Mouse (Mus musculus) heart, adult 11 months (tissue): Measurements from ENCODE around the gene Gm45021.

ENCODE experiments used
- DNase-seq: peaks from one replicate; pipeline ENCODE4 v3.0.0; 2022

Gene Gm45021

GRCm38 (mm10) chr6:48620031-48620430, 30.6 kb downstream of the Gm45021 start:
- DNase-seq: no peak

GRCm38 (mm10) chr6:48622186-48622843, 32.9 kb downstream of the Gm45021 start:
- DNase-seq: peak; percentile 68

DNA sequence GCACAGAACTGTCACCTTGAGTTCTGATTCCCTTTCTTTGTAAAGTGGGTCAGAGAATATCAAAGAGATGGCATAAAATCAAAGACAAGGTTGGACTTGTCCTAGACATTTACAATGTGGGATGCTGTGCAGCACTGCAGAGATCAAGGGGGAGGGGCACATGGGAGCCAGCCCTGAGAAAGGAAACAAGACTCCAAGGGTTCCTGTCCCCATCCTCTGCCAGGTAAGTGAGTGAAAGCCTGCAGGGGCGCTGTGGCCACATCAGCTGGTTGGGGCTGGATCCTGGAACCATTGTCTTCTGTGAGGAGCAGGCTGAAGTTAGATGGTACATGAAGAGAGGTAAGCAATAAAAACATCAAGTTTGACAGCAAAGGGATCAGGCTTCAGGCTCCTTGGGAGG, 34.0 kb downstream of the Gm45021 start:
- DNase-seq: no peak

GRCm38 (mm10) chr6:48626464-48626863, 37.1 kb downstream of the Gm45021 start, which contains the start of gene AI854703:
TSS of gene AI854703 (plus strand) at chr6:48626764.
- no peak for DNase-seq

DNA sequence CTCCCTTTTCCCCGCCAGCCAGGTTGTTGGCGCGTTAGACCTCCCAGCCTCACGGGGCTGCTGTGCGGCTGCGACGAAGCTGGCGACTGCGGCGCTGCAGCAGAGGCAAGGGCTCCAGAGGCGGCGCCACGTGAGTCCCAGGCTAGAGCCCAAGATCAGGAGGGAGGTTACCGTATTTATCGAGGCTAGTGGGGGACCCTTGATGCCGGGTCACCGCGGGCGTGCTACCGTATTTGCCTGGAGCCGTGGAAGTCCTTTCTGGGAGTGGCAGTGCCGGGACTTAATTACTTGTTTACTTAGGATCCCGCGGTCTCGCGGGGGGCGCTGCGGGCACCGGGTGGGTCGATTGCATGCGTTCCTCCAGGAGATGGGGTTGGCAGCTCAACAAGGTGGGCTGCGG, 37.6 kb downstream of the Gm45021 start:
- DNase-seq: peak; percentile 97

- peak; percentile 89 for DNase-seq
Measured at GRCm38 (mm10) chr6:48627511-48627924, 38.1 kb downstream of the Gm45021 start.

DNA sequence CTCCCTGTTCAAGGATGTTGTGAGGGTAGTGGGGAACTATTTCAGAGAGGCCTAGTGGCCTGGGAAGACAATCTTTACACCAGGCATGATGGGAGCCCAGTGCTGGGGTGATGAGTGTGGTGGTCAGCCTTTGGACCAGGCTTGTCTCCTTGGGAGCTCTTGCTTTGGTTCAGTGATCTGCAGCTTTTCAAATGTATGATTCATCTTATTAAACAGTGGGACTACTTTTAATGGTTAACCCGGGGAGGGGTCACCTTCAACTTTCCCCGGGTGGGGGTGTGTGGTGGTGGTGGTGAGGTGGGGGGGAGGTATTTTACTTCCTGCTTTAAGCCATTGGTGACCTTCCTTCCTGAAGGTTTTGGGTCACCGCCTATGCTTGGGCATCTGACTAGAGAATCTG, 39.0 kb downstream of the Gm45021 start:
- DNase-seq: peak; percentile 86

- peak; percentile 93 for DNase-seq
Measured at GRCm38 (mm10) chr6:48628808-48629660, 39.6 kb downstream of the Gm45021 start.

GRCm38 (mm10) chr6:48629661-48630034, 40.2 kb downstream of the Gm45021 start:
- DNase-seq: peak; percentile 93

DNA sequence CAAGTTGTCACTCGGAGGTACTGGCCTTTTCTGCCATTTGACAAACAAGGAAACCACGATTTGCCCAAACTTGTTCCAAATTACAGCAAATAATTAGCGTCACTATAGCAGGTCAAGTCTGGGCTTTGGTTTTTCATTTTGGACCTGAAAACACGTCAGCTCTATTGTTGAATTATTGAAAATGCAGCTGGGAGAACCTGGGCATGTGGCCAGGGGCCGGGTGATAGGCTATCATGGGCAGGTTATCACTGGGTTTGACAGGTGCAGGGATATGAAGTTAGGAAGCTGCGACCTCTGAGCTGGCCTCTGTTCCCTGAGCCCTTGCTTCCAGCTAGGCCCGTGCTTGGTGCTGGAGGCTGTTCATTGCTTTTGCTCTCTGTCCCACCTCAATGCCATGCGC, 41.4 kb downstream of the Gm45021 start:
- peak; percentile 83 for DNase-seq

GRCm38 (mm10) chr6:48635105-48635504, 45.7 kb downstream of the Gm45021 start:
- DNase-seq: peak; percentile 35

- peak; percentile 94 for DNase-seq
Measured at GRCm38 (mm10) chr6:48636515-48636914, 47.1 kb downstream of the Gm45021 start.

GRCm38 (mm10) chr6:48637811-48638500, 48.5 kb downstream of the Gm45021 start:
- peak; percentile 96 for DNase-seq

DNA sequence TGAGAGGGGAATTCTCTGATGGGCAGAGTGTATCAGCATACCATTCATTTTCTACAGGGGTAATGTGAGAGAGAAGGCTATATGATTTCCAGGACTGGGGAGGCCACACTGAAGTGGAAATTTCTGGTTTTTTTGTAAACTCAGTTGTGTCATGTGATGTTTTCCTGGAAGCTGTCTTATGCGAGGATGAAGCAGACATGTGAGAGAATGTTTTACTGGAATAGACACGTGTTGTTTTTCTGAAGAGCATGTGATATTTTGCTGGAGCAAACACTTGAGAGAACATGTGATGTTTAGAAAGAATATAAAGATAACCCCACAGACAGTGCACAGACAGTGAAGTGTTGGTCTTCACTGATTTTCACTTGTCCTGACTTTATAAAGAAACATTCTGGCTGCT, 49.1 kb downstream of the Gm45021 start:
- no peak for DNase-seq

DNA sequence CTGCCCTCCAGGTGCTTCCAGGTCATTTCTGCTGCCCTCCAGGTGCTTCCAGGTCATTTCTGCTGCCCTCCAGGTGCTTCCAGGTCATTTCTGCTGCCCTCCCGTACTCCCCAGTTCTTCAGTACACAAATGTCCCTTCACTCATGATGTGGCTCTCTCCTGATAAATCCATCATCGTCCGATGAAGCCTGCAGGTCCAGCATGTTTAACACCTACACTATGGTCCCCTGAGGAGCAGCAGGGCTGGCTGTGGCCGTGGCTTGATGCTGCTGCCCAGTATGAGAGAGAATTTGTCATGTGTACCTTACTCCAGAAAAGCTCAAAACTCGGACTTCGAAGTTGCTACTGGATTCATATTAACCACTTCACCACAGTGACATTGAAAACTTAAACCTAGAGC, 52.0 kb downstream of the Gm45021 start:
- peak; percentile 71 for DNase-seq

DNA sequence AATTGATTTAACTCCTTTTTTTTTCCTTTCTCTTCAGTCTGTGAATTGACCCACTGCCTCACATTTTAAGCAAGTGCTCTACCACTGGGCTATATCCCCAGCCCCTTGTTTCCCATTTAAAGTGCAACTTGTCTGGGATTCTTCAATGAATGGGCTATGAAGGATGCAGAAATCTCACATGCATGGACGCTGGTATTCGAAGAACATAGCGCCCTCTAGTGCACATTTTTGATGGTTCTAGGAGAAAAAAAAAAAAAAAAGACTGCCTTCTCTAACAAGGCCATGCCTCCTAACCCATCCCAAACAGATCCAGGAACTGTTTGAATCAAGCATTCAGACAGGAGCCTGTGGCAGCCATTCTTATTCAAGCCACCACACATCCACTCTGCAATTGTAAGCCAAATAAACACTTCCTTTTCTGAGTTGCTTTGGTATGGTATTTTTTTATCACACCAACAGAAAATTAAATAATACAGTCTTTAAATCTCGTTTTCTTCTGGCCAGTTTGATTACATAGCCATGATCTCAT, 53.4 kb downstream of the Gm45021 start:
- peak; percentile 84 for DNase-seq

GRCm38 (mm10) chr6:48645660-48646308, 56.4 kb downstream of the Gm45021 start:
- peak; percentile 96 for DNase-seq

GRCm38 (mm10) chr6:48646309-48646690, 56.9 kb downstream of the Gm45021 start:
- peak; percentile 72 for DNase-seq

- peak; percentile 97 for DNase-seq
Measured at GRCm38 (mm10) chr6:48646995-48647394, 57.6 kb downstream of the Gm45021 start, which contains the start of gene Gimap8. TSS of gene Gimap8 (plus strand) at chr6:48647234.

DNA sequence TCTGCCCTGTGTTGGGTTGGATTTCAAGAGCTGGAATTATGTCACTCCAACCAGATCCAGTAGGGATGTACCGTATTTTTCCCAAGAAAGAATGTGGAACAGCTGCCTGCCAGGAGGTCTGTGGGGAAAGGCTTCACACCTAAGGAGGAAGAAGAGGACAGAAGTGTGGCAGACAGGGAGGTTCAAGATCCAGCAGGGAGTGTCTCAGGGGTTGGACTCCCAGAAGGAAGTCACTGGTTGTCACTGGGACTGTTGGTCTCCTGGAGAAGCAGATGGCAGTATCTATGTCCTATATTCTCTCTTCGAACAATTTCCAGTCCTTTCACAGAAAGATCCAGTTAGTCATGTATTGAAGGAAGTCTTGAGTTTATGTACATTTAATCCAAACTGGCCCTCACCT, 58.2 kb downstream of the Gm45021 start:
- DNase-seq: peak; percentile 85

DNA sequence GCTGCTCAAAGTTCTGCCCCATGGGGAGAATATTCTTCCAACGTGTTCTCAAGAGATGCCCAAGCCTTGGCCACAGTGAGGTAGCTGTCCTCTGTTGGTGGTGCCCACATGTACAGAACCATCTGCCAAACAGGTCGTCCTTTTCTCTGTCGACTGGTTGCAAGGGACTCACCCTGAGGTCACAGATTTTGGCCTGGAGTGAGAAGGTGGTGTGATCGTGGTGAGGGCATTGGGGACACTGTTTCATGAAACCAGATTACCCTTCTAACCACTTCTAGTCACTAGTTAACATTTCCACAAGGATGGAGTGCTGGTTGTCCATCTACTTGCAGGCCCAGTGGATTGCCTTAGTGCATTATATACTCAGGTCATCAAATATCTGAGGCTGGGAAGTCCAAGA, 59.4 kb downstream of the Gm45021 start:
- peak; percentile 84 for DNase-seq

GRCm38 (mm10) chr6:48650041-48650440, 60.6 kb downstream of the Gm45021 start:
- DNase-seq: peak; percentile 75

- peak; percentile 73 for DNase-seq
Measured at GRCm38 (mm10) chr6:48658721-48659120, 69.3 kb downstream of the Gm45021 start.
